Mouse (Mus musculus) left cerebral cortex, postnatal 10 days (tissue): Measurements from ENCODE around the gene Snd1. TPM values are rescaled to one million over a fixed set of nuclear protein-coding genes. Genes with fewer than 3 reads are reported as not detected.
A peak's percentile ranks its signal among the peaks of the same experiment; 100 is the strongest.

ENCODE experiments used
- DNase-seq, 2 experiments: peaks; one replicate each; pipeline ENCODE4 v3.0.0; 2021 to 2022; ENCODE audit warnings: low spot score in 2 of 2, mixed read lengths in 1 of 2; ENCODE audit errors: extremely low spot score in 1 of 2
- intact Hi-C: fragments of 180-260 bp; cut with DNase I; formaldehyde crosslinking; loops from one replicate; pipeline ENCODE4 v1.15.1; 2025
- total RNA-seq, 2 experiments: library from RNA; stranded (reverse); gene quantifications; 2 replicates each; pipeline ENCODE4 v1.2.3; 2021

Snd1 gene
- total RNA-seq, 2 experiments from 2014 or later: 109 to 116 TPM

DNA sequence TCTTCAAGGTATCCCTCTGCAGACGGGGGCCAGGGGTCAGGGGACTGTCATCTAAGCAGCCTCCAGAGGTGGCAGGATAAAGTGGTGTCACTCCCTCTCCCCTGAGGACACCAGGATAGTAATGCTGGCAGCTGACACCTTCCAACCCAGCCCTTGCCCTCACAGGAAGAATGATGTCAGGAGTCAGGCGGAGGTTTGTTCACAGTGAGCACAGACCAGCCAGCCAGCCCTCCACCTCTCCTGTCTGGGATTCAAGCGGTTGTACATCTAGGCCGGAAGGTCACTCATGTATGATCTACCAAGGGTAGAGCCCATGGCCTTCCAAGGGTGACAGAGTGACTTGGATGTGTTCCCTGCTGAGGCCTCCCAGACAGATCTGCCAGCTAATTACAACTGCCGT lies 408.6 kb downstream of the Snd1 start:
- DNase-seq: no peak
- intact Hi-C loops: no loop called here

DNA sequence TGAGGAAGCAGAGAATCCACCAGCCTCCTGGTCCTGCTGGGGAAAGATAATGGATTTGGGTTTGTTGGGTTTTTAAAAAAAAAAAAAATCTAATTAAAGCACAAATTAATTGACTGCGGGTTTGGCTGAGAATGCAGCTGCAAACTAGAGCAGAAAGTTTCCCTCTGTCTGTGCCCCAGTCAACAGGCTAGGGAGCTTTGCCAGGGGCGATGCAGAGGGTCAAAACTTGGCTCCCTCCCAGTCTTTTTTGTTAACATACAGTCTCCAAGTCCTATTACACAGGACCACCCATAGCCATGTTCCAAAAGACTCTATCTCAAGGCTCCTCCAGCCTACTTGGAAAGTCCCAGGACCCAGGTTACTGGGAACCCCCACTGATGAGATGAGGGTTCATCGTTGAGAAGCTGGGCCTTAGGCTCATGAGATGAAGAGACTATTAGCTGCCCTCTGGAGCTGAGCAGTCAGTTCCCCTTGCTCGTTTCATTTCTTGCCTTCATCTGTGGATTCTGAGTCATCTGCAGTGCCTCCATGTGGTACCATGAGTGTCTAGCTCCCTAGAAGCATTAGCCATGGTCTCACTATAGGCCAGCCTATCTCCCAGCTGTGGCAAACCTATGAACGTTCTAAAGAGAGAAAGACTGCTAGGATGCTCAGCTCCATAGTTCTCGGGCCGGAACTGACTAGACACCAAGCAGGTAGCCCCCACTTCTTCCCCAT lies 411.9 kb downstream of the Snd1 start:
- intact Hi-C loops: no loop called here
- no peak for DNase-seq

DNA sequence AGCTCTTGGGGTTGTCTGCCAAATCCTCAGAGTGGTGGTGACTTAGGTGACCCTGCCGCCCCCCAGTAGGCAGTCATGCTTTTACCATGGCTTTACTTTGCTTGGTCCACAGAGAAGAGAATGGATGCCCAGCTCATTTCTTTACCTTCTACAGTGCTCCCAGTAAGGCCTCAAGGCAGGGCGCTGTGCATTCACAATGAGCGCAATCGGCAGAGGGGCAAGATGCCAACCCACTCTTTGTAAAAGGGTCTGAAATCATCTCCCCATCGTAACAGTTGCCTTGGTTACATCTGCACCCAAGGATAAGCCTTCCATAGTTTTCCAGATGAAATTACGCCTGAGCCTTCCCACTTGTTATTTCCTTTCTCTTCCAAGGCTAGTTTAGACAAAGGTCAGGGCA lies 415.5 kb downstream of the Snd1 start:
- intact Hi-C loops: no loop called here
- DNase-seq: peak; percentile 65

DNA sequence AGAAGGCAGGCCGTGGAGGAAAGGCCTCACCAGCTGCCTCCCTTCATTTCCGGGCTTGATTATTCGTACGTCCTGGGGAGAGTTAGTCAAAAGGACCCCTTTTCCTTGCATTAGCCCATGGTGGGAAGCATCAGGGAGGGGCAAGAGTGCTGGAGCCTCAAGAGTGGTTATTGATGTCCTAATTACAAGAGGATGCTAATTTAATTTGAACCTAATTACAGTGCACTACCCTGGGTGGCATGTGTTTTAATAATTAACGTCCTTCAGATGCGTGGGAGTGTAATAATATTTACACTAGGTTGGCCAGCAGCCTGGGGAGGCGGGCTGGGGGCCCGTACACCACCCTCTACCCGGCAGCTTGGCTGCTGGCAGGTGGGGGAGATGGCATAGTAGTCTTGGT lies 416.5 kb downstream of the Snd1 start:
- intact Hi-C loops: no loop called here
- DNase-seq: no peak

DNA sequence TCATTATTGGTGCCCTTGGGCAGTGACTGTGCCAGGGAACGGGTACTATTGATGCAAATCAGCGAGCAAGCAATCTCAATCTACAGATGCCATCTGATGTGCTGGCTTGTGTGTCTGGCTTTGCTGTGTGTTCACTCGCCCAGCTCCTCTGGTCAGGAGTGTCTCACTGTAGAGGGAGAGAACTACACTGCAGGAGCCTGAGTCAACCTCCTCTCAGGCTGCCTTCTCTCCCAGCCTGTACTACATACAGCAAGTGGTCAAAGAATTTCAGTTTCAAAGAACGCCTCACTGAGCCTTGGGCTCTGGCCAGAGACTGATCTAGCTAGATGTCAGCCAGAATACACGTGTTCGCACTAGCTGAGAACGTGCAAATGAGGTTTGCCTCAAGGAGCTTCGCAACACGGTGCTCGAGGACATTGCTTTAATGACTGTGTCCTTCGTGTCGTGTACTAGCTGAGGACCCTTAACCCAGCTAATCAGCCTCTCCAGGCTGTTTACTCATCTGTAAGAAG lies 420.1 kb downstream of the Snd1 start:
- intact Hi-C loops: no loop called here
- DNase-seq: no peak

DNA sequence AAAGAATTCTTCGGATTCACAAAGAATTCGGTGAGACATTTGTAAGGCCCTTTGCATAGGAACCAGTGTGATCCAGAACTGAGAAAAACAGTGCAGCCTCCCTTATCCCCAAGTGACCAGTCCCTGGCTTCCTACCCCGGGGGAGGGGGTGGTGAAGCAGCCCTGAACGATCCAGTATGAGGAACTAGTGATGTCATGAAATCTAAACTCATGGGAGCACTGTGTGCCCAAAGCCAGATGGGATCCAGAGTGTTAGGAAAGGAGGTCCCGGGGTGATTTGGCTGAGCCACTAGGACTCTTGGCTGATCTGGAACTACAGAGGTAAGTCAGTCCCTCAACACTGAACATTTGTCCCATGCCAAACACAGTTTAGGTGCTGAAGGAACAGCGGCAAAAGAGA lies 420.8 kb downstream of the Snd1 start:
- intact Hi-C loops: no loop called here

DNA sequence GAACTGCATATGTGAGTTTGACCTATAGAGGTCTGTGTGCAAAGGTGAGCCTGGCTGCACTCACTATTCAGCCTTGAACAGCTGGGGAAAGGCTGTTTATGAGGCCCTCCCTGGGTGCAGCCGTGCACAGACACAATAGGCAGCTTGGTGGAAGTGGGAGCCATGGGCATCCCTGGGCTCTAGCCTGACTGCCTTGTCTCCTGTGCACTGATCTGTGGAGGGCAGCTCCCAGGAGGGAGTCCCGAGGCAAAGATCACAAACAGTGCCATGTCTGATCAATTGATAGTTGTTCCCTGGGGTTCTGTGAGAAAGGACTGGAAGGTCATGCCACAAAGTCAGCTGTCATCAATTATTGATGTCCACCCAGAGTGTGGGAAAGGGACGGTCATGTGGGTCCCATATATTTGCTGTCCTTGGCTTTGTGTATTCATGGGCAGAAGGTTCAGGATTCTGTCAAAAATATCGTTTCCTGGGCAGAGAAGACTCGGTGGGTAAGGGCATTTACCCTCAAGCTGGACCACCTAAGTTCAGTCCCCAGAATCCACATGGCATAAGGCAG lies 421.9 kb downstream of the Snd1 start:
- intact Hi-C loops: no loop called here
- no peak for DNase-seq

More for the DNA sequence above, 420.8 kb downstream of the Snd1 start:
- no peak for DNase-seq

DNA sequence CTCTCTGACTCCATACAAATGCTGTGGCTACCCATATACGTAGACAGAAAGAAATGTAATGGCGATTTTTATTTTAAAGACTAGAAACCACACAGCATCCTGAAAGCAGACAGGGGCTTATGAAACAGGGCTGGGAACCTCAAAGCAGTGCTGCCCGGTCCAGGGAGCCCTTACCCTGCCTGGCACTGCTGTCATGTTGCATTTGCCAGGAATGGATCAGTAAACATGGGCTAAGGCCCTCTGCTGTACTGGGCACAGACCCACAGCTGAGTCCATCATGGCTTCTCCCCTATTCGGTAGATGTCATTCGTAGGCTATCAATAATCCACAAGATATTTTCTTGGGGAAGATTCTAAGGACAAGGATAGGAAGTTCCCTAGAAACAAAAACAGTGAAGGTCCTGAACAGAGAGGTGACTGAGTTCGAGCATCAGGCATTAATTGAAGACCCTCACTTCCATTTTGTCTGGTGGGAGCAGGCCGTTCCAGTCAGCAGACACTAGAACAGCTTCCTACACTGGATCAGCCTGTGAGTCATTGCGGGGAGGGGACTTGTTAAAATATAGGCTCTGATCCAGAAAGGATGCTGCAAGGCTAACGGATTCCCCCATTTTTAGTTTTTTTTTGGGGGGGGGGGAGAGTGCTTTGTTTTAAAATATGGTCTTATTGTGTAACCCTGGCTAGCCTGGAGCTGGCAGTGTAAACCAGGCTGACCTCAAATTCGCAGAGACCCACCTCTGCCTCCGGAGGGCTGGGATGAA lies 422.6 kb downstream of the Snd1 start:
- intact Hi-C loops: no loop called here
- no peak for DNase-seq

DNA sequence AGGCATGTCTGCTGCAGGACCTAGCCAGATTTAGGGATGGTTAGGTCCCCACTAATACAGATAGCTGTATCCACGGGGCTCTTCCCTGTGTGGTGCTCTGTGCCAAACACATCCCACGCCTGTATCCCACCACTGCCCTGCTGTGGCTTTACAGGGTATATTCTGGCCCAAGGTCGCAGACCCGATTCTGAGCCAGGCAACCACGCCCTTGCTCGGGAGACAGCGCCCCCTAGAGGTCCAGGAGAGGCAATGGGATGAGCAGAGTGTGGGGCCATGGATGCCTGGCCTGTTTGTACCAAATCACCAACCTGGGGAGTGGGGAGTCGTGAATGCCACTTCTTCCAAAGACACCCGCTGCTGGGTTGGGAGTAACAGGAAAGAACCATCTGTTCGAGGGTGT lies 423.9 kb downstream of the Snd1 start:
- intact Hi-C loops: no loop called here
- peak in 1 of 2 experiments; percentile 65 for DNase-seq

DNA sequence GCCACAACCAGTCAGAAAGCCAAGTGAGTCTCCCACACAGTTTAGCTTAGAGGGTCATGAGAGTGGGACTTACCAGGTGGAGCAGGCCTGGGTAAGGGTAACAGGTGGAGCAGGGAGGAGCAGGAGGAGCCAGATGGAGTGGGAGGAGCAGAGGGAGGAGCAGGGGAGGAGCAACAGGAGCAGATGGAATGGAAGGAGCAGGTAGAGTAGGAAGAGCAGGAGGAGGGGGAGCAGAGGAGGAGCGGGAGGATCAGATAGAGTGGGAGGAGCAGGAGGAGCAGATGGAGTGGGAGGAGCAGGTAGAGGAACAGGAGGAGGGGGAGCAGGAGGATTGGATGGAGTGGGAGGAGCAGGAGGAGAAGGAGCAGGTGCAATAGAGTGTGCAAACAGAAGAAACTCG lies 427.6 kb downstream of the Snd1 start:
- intact Hi-C loops: no loop called here
- no peak for DNase-seq

DNA sequence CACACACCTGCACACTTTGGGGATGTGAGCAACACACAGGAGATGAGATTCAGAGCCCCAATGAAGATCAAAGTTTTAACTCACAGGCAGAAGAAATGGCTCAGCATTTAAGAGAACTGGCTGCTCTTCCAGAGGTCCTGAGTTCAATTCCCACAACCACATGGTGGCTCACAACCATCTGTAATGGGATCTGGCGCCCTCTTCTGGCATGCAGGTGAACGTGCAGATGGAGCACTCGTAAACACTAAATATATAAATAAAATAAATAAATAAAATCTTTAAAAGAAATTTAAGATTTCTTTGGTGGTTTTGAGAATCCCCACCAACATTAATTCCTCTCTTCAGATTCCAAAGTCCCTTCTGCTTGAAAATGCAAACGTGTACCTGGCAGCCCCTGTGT lies 429.5 kb downstream of the Snd1 start:
- no peak for DNase-seq
- intact Hi-C loops: no loop called here

DNA sequence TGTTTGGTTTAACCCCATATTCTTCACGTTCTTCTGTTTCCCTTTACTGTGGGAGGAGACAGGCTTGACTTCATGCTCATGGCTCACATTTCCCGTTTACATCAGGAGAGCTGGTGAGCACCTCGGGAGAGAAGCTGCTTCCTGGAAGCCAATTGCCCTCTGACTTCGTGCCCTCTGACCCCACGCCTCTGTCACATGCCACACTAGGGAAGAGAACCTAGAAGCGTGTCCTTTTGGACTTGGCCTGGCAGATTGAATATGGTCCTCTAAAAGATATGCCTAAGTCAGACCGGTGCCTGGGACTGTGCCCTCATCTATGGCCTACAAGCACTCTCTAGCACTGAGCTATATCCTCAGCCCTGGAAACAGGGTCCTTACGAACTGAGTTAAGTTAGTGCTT lies 430.4 kb downstream of the Snd1 start:
- DNase-seq: no peak
- intact Hi-C loops: no loop called here

DNA sequence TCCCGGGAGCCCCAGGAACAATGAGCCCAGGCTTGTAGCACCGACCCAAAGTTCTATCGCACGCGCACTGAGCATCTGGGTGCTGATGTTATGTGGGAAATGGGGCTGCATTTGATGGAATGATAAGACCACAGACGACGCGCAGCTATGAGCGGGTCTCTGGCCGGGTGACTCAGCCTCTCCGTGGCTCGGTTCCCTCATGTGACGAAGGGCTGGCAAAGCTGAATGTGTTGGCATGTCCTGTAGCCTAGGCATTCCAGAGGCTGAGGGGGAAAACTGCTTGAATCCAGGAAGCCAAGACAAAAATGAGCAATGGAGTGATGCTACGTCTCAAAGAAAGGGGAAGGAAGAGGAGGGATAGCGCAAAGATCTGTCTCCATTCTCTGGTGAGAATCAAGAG lies 434.9 kb downstream of the Snd1 start:
- intact Hi-C loops: no loop called here
- DNase-seq: peak in 1 of 2 experiments; percentile 14

DNA sequence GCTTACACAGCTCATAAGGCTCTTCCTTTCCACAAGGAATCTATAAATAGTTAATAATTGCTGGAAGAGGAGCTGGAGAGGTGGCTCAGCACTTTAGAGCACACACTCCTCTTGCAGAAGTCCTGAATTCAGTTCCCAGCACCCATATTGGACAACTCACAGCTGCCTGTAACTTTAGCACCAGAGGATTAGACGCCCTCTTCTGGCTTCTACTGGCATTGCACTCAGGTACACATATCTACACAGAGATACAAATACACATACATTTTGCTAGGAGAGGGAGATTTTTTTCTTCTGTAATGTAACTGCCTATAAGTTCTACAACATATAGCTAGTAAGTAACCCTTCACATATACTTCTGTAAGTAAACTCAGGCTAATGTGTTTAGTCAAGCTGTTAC lies 440.0 kb downstream of the Snd1 start:
- intact Hi-C loops: no loop called here
- no peak for DNase-seq

DNA sequence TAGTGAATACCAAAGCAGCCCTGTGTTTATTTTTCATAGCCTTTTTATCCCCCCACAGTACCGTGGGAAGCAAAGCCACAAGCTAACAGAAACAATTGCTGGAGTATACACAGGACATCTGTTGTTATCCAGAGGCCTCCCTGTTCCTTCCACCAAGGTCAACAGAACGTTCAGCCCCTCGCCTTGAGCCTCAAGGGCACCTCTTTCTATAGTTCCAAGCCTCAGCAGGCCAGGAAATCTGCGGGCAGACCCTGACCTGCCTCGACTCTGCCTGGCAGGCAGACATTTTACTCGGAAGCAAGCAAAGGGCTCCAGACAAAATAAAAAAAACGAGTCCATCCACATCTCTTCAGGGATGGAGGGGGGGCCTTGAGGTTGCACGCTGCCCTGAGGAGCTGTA lies 441.7 kb downstream of the Snd1 start:
- peak in 1 of 2 experiments; percentile 53 for DNase-seq
- intact Hi-C loops: no loop called here

DNA sequence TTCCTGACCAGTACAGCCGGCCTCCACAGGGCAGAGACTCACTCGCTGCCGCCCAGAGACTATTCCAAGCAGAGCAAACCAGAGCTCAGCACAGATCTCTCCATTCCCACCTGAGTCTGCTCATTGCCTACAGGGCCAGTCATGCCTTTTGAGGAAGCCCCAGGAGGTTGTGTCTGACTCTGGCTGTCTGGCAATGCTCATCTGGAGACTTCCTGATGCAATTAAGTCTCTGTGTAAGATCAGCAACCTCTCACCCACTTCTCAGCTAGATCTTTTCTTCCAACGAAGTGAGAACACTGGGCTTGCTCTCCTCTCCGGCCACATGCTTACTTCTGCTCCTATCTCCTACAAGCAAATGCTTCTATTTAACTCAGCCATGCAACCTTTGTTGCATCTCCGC lies 444.4 kb downstream of the Snd1 start:
- intact Hi-C loops: no loop called here
- DNase-seq: no peak

DNA sequence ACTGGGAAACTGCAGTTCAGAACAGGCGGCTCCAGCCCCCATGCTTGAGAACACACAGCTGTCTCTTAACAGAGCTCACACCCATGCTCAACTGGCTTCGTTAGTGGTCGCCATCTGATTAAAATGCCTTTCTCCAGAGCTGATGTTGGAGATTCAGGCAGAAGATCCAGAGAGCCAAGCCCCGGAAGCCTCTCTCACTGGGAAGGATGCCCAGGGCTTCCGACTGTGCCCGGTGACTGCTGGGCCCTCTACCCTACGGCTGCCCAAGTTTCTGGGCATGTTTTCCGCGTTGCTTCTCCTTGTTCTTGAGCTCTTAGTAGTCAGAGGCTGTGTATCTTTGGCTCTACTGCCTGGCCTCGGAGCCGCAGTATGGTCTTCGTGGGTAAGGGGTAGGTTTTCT lies 447.4 kb downstream of the Snd1 start:
- DNase-seq: no peak
- intact Hi-C loops: no loop called here

DNA sequence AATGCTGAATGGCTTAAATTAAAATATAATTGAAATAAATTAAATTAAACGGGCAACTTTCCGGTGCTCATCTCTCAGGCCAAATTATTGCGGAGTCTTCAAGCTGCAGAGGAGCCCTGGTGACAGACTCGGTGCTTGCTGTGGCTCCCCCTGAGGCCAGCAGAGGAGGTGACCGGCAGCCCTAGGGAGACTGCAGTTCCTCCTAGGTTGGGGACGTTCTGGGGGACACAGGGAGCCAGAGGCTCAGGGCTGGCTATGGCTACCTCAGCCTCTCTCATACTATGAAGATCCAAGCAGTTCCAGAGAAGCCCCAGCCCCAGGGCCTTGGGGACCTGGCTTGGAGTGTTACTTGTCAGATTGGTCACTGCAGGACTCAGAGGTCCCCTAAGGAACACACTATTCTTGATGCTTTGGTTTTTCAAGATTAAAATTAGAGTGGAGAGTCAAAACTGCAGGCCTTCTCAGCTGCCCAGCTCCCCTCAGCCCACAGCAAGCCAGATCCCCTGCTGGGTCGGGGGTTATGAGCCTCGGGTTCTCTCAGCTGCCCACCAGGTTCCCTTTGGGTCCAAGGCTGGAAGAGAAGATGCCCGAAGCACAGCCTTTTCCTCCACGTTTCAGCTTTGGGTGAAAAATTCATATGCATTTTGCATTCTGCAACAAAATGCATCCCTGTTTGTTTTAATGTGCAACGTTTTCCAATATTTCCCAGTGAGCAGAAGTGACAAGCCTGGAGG lies 448.3 kb downstream of the Snd1 start:
- no peak for DNase-seq
- intact Hi-C loops: no loop called here

DNA sequence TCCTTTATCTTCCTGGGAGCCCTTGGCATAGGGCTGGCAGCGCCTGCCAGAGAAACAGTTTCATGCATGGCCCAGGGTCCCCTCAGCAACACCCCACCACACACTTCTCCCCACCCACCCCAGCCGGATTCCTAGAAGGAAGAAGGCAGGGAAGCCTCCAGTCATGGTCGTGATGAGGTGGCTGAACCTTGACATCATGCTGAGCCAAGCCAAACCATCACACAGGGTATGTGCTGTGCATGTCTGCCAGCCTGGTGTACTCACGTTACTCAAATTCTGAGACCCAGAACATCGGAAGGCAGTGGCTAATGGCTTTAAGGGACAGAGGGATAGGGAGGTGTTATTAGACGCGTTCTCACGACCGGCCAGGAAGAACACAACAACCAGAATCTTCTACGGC lies 448.9 kb downstream of the Snd1 start:
- no peak for DNase-seq
- intact Hi-C loops: no loop called here
